Comparison of ENCODE assay signal across 8 mouse cellular contexts in the genomic region with DNA sequence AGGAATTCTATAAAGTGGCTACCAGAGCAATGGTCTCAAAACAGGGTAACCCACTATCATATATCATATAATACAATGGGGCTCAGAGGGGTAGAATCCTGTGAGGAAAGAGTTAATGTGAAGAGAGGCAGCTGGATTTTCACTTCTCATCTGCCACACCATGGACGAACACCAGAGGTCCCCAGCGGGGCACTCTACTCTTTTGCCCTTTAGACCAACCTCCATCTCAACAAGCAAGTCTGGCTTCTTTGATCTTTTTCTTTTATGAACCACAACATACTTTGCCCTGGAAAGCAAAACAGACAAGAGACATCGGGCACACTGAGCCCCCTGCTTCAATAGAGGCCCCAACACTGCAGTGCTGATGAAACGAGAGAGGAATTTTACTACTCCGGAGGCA.
DNase-seq lines count a peak whose midpoint lies in the region; ATAC-seq and TF ChIP-seq lines count a peak whose summit lies in the region.
"Had no signal": no experiment of that assay in that cellular context is flagged by ENCODE, and none has a peak within 500 bp of the region (broad histone marks: within the 10 kb centered on the region; RNA-seq: fewer than 3 reads in every experiment).

No protein-coding gene starts in this region.

- H3K27ac ChIP-seq in embryonic facial prominence, embryonic 11.5 days (replicated peaks; ENCODE audit: low read depth, low read length): no peak overlapping the region
- H3K27ac ChIP-seq in small intestine, adult 2 months (ENCODE audit: insufficient read depth, low read depth, low read length): no peak overlapping the region
- H3K27ac ChIP-seq: macrophage had no signal

- peak; percentile 9 for DNase-seq in lung, adult 2 months
- DNase-seq in lung, adult 18-20 months: no peak
- no peak for DNase-seq in Patski (ENCODE audit: low read depth, low spot score)
- DNase-seq in embryonic facial prominence, embryonic 11.5 days (ENCODE audit: low spot score): peak; percentile 61
- DNase-seq in kidney, postnatal 36 days: peak; percentile 11 to 66
- no peak for DNase-seq in layer of hippocampus, adult 18-20 months (ENCODE audit: low spot score in 2 of 2)

- H3K9me3 ChIP-seq in embryonic facial prominence, embryonic 11.5 days (replicated peaks; ENCODE audit: control insufficient read depth, low read length): no peaks in the 10 kb centered on the region

- TF ChIP-seq POLR2A in lung, adult 2 months (IDR thresholded peaks at IDR 0.05; ENCODE audit: borderline replicate concordance, extremely low read depth, low read depth, low read length): no peak
- TF ChIP-seq POLR2A in small intestine, adult 2 months (IDR thresholded peaks at IDR 0.05; ENCODE audit: low read depth, low read length): no peak

- ATAC-seq in Patski: no peak
- no peak for ATAC-seq in embryonic facial prominence, embryonic 11.5 days (replicated peaks; ENCODE audit: insufficient number of reproducible peaks, low FRiP score, low TSS enrichment, low read depth)

- WGBS in lung, adult 2 months: 33% methylated on average over 5 of the region's 5 CpGs
- 22% methylated on average over 5 of the region's 5 CpGs for WGBS in embryonic facial prominence, embryonic 11.5 days
- WGBS in small intestine, adult 2 months: 21% methylated on average over 5 of the region's 5 CpGs

- 0 out of 2 replicates have a peak, but pooled peaks have one; percentile 25 for TF ChIP-seq CTCF in lung, adult 2 months (IDR thresholded peaks at IDR 0.05; ENCODE audit: insufficient read depth, low read length)
- TF ChIP-seq CTCF in Patski (IDR thresholded peaks at IDR 0.05): peak; percentile 54
- peak; percentile 25; the same call in 1 of the 2 replicates for TF ChIP-seq CTCF in small intestine, adult 2 months (IDR thresholded peaks at IDR 0.05; ENCODE audit: extremely low read depth, insufficient read length, insufficient replicate concordance, low read depth, low read length)

- POLR2A ChIA-PET in Patski (lab: Charles Lee): no interaction called here

- H3K36me3 ChIP-seq in embryonic facial prominence, embryonic 11.5 days (replicated peaks; ENCODE audit: control insufficient read depth, insufficient read depth, low read depth, low read length): no peaks in the 10 kb centered on the region
- H3K36me3 ChIP-seq in small intestine, adult 2 months (ENCODE audit: control insufficient read depth, insufficient read depth, low read length): no peaks in the 10 kb centered on the region

- H3K4me1 ChIP-seq in lung, adult 2 months (ENCODE audit: control insufficient read depth, insufficient read depth, low read length): no peaks in the 10 kb centered on the region
- H3K4me1 ChIP-seq in embryonic facial prominence, embryonic 11.5 days (ENCODE audit: control insufficient read depth, insufficient read depth, low read length): no peaks in the 10 kb centered on the region
- no peaks in the 10 kb centered on the region for H3K4me1 ChIP-seq in small intestine, adult 2 months (ENCODE audit: control insufficient read depth, insufficient read depth, insufficient read length, low read length)

- H3K27me3 ChIP-seq in Patski: peaks cover 39% of the 10 kb centered on the region
- no peaks in the 10 kb centered on the region for H3K27me3 ChIP-seq in embryonic facial prominence, embryonic 11.5 days (ENCODE audit: control insufficient read depth, insufficient read depth, low read length)
- H3K27me3 ChIP-seq in small intestine, adult 2 months (ENCODE audit: control insufficient read depth, insufficient read depth, low read length): no peaks in the 10 kb centered on the region

- no peak overlapping the region for H3K4me3 ChIP-seq in lung, adult 2 months (replicated peaks; ENCODE audit: extremely low read depth, low read depth, low read length)
- H3K4me3 ChIP-seq in embryonic facial prominence, embryonic 11.5 days (ENCODE audit: low read depth, low read length): no peak overlapping the region
- no peak overlapping the region for H3K4me3 ChIP-seq in small intestine, adult 2 months (ENCODE audit: low read depth, low read length)

- CTCF ChIA-PET in Patski (lab: Charles Lee): no interaction called here

- no peak overlapping the region for H3K9ac ChIP-seq in embryonic facial prominence, embryonic 11.5 days (replicated peaks; ENCODE audit: low read length)

- in situ Hi-C loops in Patski (cut with MboI; ENCODE audit: low pct_unique_long_range_greater_than_20kb): no loop called here

- H3K4me2 ChIP-seq in embryonic facial prominence, embryonic 11.5 days (ENCODE audit: low read depth, low read length): no peak overlapping the region

Comparison
In these comparisons a context has a peak if more than half of its experiments do, and no peak if none do; other contexts are left out.
1. DNase-seq: peak in lung, adult 2 months (single experiment), embryonic facial prominence, embryonic 11.5 days (single experiment) and kidney, postnatal 36 days (2 of 2); none in lung, adult 18-20 months (0 of 2), Patski (single experiment) and layer of hippocampus, adult 18-20 months (0 of 2).
2. Peak in every context shown above with its lines, with median percentiles within 50 percentile points of each other: CTCF ChIP-seq.